Mouse (Mus musculus) NIH3T3 (cell line): ENCODE measurements around the gene Ppfia3.

Experiments
- DNase-seq: peaks from one replicate; pipeline ENCODE4 v3.0.0-alpha.2; 2012; ENCODE audit warnings: low read depth

Gene Ppfia3

DNA sequence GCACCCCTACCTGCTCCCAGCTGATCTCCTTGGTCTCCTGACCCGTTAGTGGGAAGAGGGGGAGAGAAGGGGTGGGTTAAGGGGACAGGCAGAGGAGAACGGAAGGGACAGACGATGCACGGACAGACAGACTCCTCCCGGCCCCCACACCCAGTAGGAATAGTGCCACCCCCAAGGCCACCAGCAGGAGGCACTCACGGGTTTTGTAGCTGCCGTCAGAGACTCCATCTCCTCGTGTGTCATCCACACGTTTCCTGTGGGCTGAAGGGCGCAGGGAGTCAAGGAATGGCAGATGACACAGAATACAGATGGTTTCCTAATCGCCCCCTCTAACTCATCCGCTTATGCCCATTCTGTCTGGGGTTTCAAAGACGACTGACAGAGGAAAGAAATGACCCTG, 23.3 kb downstream of the Ppfia3 start:
- peak; percentile 38 for DNase-seq

DNA sequence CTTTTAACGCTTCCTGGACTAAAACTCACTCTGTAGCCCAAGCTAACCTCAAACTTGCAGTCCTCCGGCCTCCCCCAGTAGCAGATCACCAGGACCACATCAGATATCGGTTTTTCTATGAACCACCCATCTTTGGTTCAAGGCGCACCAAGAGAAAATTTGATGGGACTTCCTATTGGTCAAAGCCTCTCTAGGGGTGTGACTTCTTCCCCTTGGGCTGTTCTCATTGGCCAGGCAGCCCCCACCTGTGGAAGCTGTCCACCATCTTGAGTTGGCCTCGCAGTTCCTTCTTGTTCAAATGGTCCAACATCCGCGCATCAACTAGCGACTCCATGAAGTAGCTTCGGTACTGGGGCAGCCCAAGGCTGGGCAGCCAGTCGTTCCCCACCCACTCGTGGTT, 24.7 kb downstream of the Ppfia3 start:
- no peak for DNase-seq

DNA sequence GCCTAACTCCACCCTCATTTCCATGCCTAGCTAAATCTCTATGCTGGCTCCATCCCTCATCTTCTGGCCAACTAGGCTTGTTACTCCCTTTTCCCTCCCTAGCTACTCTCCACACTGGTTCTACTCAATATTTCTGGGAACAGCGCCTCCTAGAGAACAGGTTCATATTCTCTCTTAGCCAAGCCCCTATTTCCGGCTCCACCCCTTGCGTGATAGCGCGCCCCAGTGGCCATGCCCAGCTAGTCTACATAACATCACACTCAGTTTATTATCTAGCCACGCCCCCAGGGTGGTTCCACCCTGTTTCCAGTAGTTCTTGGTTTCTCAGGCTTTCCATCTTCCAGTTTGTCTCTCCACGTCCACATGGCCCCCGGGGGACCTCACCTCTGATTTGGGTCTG, 25.5 kb downstream of the Ppfia3 start:
- peak; percentile 94 for DNase-seq

DNA sequence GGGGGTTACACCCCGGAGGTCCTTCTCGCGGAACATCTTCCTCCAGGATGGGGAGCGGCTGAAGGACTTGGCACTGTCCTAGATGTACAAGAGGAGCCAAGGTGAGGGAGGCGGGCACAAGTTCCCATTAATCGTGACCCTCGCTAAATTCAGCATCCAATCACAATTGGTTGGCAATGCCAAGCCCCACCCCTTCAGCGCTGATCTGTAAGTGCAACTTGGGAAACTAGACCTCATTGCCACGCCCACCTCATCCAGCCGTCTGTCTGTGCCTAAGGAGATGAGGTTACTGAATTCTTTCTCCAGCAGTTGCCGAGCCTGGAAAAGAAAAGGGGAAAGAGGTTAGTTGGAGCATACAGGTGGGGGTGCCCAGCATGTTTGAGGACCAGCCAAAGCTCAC, 26.1 kb downstream of the Ppfia3 start:
- DNase-seq: peak; percentile 80

DNA sequence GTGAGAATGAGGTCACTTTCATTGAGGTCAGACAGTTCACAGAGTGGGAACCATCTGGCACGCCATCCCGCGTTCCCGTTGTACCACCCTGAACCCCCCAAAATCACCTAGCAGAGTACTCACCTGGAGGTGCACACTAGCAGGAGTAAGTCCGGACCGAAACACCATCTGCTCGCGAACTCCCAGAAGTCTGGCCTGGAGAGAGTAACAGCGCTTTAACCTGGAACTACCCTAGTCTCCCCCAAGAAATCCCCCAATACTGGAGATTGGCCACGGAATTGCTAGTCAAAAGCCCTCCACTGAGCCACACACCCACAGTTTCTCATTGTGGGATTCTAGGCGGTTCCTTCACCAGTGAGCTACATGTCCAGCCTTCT, 26.8 kb downstream of the Ppfia3 start:
- no peak for DNase-seq

DNA sequence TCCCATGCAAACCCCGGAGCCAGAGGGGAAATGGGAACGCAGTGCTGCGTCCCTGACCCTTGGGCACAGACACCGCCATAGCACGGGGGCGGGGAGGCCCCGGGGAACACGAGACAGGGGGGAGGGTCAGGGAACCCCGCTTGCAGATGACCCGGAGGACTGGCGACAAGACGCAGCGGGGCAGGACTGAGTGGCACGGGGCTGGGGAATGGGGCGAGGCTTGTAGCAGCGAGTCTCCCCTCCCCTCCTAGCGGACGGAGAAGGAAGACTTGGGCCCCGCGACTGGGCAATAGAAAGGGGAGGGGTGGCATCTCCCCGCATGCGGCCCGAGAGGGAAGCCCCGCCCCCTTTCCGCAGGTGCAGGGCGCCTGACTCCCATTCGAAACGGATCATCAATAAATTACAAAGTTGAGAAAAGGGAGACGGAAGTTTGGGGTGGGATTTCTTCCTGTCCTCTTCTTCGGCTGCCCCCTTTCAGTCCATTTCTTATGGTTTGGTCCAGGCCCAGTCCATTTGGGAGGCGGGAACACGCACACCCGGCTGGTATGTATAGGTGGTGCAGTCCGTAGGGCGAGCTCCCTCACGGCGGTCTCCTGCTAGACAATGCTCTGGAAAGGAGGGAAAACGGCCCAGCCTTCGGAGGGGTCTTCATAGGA, 27.3 kb downstream of the Ppfia3 start:
- DNase-seq: peak; percentile 81

DNA sequence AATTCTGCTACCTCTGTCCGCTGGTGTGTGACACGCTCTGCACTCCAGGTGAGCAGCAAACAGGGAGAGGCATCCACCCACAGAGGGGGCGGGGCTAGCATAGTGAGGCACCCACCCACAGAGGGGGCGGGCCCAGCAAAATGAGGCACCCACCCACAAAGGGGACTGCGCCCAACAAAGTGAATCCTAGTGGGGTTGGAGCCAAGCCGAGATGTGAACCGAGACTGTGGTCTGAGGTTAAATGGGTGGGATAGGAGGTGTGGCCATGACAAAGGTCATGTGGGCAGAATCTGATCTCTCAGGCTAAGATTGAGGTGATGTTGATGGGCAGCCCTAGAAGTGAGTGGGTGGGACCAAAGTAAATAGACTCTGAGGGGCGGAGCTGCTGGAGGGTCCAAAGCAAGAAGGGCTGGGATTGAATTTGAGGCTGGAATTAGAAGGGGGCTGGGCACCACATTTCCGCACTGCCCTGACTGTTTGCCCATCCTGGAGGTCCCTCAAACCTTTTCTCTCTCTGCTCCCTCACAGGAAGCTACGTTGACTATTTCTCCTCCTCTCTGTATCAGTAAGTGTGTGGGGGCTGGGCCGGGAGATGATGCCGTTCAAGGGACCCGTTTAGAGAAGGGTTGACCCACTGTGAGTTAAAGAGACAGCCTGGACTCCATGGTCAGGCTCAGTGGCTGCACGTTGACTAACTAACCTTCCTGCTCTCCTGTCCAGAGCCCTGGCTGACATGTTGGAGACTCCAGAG, 28.5 kb downstream of the Ppfia3 start:
- no peak for DNase-seq

DNA sequence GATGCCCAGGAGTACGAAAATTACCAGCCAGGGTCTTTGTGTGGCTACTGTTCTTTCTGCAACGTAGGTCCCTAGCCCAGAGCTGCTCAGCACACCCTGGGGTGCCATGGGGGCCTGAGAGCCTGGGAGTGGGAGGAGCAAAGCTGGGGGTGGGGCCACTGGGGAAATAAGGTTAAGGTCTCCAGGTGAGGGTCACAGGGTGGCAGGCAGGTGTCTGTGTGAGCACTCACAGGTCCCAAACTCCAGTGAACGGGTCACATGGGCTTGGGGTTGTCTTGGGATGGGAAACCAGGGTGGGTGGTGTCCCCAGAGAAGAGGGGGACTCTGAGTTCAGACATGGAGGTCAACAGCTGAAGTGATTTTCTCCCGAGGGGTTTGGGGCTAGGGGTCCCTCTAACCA, 29.4 kb downstream of the Ppfia3 start:
- DNase-seq: no peak

DNA sequence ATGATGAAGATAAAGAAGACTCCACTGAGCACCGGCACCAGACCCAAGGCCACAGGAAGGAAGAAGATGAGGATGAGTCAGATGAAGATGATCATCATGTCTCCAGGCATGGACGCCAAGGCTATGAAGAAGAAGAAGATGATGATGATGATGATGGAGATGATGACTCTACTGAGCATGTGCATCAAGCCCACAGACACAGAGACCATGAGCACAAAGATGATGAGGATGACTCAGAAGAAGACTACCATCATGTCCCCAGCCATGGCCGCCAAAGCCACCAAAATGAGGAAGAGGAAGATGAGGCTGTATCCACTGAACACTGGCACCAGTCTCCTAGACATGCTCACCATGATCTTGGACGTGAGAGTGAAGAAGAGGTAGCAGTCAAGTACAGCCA, 30.5 kb downstream of the Ppfia3 start:
- DNase-seq: no peak

DNA sequence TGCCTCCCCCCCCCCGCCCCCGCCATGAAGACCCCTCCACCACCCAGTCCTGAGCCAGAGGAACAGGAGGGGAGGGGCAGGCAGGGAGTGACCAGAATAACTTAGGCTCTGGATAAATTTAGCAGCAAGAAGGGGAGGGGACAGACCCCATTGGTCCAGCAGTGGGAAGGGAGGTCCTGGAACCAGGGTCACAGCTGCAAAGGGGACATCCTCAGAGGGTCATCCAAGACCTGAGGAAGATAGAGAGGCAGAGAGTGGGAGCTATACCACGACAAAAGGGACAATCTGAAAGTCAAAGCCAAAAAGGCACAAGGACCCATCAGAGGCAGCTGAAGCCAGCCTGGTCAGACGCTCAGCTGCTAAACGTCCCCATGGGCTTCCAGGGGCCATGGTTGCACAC, 31.8 kb downstream of the Ppfia3 start, which contains the start of gene Hrc:
Gene Hrc (plus strand): TSS at position 235 of the 400 bp plus-strand sequence.
- DNase-seq: no peak

DNA sequence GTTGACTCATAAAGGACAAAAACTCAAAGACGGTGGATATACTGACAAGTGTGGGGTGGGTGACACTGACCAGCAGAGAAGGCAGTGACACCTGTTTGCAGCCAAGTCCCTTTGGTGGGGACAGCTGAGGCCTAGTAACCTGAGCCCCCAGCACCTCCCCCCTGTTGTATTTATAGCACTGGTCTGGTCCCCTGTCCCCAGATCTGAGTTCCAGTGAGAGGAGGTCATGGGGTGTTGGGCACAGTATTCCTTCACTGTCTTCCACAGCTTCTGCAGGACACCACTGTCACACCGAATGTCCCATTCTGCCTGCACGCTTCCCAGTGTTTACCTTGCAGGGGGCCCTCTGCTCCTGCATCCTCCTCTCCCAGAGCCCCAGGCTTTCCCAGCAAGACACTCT, 32.2 kb downstream of the Ppfia3 start:
- no peak for DNase-seq

DNA sequence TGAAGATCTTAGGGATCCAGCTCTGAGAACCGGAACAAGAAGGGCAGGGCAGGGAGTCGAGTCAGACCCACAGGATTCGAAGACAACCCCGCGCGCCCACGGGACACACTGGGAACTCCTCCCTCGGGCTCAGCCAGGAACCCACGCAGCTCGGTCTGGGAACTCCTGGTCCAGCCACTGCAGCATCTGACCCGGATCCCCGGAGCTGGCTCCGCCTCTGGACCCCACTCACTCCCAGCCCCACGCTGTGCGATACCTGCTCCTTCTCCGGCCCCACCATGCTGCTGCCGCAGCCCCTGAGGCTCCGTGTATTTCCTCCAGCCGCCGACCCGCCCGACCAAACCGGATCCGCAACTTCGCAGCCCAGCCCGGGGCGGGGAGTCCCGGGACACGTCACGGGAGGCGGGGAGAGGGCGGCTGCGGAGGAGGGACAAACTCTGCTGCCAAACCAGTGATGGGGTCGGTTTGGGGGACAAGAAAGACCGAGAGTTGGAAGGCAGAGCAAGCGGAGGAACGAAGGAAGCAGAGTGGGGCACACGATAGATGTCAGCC, 33.3 kb downstream of the Ppfia3 start, which contains the start of gene Trpm4:
Gene Trpm4 (minus strand): TSS at position 350 of the 552 bp plus-strand sequence.
- DNase-seq: peak; percentile 90

DNA sequence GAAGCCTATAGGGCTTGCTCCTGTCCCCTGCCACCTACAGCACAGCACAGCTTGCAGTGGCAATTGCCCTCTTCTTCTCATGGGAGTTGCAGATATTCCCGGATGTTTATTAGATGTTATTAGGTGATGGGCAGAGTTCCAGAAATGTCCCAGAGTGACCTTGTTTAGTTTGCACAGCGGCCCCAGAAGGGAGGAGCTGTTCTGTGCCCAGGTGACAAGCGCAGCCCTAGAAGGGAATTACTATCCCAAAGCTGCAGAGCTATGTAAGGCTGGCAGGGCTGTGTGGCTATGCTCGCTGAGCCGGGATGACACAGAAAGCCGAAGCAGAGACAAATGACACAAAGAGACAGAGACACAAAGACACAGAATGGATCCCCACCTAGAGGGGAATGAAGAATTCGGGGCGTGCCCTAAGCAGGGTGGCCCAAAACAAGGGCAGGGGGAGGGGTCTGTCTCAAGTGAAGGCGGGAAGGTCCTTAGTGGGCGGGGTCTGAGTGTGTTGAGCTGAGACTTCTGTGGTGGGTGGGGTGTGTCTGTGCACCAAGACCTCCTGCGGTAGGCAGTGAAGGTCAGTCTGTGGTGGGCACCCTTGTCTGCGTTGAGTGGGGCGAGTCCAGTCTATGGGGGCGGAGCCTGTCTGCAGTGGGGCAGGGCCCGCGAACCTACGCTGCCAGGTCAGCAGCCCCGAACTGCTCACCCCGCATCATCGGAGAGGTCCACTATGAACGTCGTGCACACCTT, 34.0 kb downstream of the Ppfia3 start:
- DNase-seq: peak; percentile 67

DNA sequence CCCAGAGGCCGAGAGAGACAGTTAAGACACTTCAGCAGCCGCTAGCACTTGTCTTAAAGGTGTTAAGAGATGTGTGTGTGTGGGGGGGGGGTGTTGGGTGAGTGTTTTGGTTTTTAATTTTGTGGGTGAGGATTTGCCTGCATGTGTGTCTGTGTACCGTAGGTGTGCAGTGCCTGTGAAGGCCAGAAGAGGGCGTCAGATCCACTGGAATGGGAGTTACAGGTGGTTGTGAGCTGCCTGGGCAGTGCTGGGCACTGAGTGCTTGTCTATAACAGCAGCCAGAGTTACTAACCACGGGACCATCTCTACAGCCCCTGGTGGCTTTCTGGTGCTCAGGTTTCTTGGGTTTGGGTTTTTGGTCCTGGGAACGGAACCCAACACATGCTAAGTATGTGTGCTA, 35.3 kb downstream of the Ppfia3 start:
- no peak for DNase-seq

DNA sequence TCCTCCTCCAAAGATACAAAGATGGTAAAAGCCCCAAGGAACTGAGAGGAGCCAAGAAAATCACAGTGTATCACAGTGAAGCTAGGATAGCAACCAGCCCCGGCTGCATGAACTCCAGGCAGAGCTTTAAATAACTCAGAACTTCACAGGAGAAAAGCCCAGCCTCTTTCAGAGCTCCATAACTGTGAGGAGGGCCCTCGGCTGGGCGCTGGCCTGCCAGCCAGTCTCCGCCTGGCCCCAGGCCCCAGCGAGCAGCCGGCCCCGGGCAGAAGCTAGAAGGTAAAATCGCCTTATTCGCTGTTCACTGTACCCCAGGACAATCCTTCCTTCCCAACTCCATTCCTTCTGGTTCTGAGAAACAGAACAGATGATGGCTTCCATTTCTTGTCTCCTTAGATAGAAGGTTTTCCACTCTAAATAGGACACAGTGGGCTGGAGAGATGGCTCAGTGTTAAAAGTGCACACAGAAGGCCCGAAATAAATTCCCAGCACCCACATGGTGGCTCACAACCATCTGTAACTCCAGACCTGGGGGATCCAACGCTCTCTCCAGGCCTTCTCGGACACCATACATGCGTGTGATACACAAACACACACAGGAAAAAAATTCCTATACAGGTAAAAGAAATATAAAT, 37.9 kb downstream of the Ppfia3 start:
- no peak for DNase-seq

DNA sequence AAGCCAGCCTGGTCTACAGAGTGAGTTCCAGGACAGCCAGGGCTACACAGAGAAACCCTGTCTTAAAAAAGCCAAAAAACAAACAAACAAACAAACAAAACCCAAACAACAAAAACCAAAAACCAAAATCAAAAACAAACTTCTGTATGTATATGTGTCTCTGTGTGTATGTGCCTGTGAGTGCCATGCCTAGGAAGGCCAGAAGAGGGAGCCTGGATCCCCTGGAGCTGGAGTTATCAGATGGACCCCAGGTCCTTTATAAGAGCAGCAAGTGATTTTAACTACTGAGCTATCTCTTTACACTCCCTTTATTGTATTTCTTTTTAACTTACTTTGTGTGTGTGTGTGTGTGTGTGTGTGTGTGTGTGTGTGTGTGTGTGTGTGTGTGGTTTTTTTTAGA, 41.0 kb downstream of the Ppfia3 start:
- peak; percentile 33 for DNase-seq

DNA sequence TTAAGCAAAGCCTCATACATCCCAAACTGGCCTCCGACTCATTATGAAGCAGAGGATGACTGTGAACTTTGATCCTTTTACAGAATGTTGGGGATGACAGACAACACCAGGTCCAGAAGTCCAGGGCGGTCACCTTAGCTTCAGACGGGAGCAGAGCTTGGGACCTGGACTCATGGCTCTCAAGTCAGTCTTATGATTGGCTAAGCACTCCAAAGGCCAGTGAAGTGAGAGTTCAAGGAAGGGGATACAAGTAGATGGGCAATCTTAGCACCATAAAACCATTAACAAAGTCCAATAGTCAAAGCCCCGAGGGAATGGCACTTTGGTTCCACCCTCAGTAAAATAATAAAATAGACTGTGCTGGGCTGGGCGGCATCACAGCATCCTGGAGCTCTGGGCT, 43.8 kb downstream of the Ppfia3 start:
- DNase-seq: no peak

DNA sequence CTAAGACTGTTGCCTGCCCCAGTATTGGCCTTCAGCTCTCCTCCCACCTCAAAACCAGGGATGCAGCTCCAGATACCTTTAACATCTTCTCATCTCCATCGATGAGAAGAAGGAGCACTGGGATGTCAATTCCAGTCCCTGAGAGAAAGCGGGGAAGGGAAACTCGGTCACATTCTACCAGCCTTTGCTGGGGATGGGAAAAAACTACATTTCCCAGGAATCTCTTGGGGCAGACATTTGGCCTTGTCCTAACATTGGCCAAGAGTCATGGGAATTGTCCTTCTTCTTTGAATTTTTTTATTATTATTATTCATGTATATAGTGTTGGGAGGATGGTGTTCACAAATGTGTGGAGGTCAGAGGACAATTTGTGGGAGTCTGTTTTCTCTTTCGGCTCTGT, 44.6 kb downstream of the Ppfia3 start:
- DNase-seq: no peak

DNA sequence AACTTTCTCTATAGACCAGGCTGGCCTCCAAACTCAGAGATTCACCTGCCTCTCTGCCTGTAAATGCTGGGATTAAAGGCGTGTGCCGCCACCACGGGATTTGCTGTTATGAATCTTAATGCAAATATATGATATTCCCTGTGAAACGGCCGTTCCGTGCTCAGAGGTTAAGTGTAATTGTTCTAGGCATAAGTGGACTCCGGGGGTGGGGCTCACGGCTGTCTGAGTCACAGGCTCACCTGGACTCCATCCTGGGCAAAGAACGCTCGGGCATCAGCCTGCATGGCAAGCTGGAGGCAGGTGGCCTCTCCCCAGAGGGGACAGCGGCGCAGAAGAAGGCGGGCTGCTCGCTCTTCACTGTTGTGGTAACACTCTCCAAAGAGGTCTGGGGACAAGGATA, 50.3 kb downstream of the Ppfia3 start:
- no peak for DNase-seq

DNA sequence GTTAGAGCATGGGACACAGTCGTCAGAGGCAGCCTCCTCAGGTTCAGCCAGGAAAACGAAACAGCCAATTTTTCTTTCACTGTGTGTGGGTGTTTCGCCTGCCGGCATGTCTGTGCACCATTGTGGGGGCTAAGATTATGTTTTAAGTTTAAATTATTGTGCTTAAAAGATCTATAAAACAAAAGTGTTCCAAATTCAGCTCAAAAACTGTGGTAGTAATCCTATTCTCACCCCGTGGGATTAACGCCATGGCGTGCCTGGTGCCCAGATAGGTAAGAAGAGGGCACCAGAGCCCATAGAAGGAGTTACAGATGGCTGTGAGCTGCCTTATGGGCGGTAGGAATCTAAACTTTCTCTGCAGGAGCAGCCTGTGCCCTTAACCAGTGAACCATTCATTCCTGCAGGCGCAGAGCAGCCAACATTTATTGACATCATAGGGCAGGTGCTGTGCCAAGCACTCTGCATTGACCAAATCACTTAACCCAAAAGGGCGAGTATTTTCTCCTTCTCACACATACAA, 51.6 kb downstream of the Ppfia3 start:
- peak; percentile 36 for DNase-seq

DNA sequence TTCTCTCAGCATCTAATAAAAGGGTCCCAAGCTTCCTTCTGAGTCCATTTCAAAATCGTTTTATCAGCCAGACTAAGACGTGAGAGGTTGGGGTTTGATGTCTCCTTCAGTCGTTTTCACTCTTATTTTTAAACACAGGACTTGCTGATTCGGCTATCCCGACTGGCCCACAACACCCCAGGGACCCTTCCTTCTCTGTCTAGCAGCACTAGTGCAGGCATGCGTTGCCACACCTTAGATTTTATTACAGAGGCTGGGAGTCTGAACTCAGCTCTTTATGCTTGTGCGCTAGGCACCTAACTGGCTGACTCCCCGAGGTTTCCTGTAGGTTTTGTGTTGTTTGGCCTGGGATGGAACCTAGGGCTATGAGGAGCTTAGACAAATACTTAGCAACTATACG, 53.3 kb downstream of the Ppfia3 start:
- DNase-seq: peak; percentile 57
